Mouse (Mus musculus) fat pad, adult 2 months (tissue): Measurements from ENCODE around the gene Opcml.

Experiments used
- DNase-seq: peaks from one replicate; pipeline ENCODE4 v3.0.0-alpha.2; 2011; ENCODE audit warnings: low read depth, low spot score; ENCODE audit errors: extremely low read depth

Gene Opcml

DNA sequence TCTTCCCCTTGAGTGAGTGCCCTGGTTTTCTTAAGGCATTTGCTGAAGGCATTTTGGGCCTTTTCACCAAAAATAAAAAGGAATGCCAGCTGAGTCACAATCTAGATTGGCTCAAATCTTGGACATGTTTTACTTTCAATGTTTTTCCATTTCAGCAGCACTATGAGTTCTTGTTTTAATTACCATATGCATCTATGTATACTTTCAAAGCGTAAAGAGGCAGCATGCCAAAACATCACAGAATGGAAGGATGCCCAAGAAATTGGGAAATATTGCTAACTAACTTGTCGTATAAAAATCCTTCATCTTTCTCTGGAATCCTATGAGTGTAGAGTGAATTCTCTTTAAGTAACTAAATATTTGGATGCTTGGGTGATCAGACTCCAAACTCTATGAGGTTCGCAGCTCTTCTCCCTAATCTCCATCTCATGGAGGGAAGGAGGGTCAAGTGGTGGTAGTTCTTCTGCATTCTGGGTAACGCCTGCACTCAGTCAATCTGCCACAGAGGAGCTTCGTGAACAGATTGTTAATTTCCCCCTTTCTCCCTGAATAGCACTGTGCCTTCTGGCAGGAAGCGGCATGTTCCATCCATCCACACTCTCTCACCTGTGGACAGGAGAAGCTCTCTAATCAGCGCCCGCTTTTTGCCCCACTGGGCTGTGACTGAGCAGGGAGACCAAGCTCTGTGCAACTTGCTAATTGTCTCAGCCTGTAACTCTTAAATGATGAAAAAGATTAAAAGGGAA is 435.4 kb downstream of the Opcml start:
- no peak for DNase-seq

DNA sequence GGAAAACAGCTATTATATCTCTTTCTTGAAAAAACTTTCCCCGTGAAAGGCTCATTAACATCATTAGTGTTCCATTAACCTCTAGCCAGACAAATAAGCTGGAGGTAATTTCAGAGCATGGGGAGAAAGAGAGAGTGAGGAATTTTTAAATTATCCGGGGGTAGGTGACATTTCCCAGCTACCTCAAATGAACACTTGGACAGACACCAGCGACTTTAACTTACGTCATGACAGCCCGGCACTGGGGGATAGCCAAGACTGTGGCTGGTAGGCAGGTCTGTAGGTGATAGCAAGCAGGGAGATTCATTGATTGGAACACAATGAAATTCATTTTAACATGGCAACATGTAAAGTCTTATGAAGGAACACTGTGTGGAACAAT is 436.0 kb downstream of the Opcml start:
- no peak for DNase-seq

GRCm38 (mm10) chr9:28238450-28238849 is 447.9 kb downstream of the Opcml start:
- no peak for DNase-seq

- DNase-seq, result no peak
Observed at GRCm38 (mm10) chr9:28247742-28248503, 457.3 kb downstream of the Opcml start.

GRCm38 (mm10) chr9:28251341-28251740 is 460.8 kb downstream of the Opcml start:
- no peak for DNase-seq

DNA sequence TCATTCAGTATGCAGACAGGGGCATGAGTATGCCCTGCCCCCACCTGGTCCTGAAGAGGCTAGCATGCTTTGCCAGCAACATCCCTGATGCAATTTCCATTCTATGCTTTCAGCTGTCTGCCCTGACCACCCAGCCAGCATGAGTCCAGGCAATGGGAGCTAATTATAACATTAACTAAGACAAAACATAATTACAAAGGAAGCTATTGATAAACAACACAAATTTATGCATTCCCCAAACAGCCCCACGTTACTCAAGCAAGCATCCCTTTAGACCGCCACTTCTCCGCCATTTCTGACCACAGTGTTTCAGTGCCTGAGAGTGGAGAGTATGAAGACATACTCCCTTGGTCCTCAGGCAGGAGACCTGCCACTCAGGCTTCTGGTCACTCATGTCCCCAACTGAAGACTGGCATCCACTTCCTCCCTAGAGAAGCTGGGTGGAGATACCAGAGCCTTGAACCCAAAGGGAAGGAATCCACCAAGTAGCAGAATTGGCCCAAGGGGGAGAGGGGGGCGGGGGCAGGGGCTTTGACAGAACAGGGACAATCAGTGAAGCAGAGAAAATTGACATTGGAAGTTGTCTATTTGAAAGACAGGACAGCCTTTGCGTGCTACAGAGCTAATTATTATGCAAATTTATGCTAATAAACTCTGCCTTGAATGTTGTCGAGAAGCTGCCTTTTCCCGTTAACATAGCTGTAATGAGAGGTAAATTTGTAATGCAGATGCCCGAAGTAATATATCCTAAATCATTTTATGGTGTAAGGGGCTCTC is 464.7 kb downstream of the Opcml start:
- DNase-seq, result no peak

DNA sequence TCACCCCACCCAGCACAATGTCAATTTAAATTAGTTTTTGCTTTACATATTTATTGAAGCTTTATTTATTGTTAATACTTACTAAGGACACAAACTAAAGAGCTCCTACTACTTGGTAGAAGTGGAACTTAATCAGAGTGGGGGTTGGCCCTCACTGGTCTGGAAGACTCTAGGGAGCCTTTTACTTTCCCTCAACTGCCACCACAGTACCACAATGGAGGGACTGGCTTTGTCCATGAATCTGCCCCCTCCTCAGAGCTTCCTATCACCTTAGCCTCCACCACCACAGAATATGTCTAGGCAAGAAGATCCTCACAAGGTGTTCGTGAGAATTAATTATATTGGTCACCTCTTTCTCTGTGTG is 465.3 kb downstream of the Opcml start:
- no peak for DNase-seq

- no peak for DNase-seq
Observed at GRCm38 (mm10) chr9:28261078-28261753, 470.6 kb downstream of the Opcml start.

DNA sequence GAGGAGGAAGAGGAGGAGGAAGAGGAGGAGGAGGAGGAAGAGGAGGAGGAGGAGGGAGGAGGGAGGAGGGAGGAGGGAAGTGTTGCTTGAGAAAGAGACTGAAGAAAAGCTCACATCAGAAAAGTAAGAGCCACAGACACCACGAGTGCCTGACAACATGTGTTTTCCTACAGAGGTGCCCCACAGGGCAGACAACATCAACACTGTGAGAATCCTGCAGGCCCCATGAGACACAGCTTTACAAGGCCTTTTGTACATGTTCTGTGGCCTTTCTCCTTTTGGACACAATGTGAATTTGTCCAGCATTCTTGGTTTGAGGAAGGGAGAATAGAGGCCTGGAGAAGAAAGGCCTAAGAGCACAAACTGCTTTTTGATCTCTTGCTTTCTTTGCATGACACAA is 471.4 kb downstream of the Opcml start:
- no peak for DNase-seq

DNA sequence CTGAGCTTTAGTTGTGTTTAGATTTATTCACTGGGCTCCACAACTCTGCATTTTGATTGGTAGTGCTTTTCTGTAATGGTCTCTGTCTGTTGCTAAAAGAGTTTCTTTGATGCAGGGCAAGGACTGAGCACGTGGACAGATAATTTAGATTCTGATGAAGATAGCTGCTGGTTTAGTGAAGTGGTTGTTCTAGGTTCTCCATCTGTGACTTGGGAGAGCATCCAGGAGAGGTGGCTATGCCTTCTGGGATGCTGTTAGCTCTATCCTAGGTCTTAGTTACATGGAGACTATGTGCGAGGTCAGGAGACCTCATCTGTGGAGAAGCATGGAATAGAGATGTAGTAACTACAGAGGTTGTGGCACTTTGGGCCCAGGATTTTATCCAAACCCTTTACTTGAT is 472.3 kb downstream of the Opcml start:
- no peak for DNase-seq

DNA sequence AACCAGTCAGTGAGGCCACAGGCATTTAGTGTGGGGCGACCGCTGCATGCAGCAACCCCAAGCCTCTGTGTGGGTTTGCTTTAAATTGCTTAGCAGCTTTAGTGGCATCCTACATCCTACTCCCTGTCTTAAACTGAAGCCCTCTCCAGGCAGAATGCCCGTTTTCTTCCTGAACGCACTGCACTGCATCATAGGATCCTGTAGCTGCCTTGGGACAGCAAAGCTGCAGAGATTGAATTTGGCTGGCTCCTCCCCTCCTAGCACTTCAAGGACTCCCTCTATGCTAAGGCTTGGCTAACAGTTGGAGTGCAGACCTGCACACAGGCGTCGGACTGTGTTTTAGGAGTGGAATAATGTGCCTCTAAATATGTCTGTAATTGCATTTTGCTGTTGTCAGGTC is 474.2 kb downstream of the Opcml start:
- no peak for DNase-seq

GRCm38 (mm10) chr9:28273816-28274215 is 483.2 kb downstream of the Opcml start:
- DNase-seq, result no peak

GRCm38 (mm10) chr9:28278555-28278954 is 488.0 kb downstream of the Opcml start:
- no peak for DNase-seq

DNA sequence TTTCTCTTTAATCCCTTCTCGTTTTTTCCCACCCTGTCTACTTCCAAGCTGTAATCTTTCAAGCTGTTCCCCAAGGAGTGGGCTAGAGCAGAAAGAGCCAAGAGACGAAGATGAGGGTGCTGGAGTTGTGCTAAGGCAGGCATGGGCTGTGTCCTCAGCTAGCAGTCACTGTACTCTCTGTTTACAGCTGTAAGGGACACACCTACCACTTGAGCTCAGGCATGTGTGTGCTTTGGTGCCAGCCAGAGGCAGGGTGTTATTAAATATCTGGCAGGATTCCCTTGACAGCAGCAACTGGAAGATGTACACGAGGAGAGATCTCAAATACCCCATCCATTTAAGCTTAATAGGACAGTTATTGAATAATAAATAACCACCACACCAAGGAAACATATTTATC is 490.4 kb downstream of the Opcml start:
- DNase-seq, result no peak

DNA sequence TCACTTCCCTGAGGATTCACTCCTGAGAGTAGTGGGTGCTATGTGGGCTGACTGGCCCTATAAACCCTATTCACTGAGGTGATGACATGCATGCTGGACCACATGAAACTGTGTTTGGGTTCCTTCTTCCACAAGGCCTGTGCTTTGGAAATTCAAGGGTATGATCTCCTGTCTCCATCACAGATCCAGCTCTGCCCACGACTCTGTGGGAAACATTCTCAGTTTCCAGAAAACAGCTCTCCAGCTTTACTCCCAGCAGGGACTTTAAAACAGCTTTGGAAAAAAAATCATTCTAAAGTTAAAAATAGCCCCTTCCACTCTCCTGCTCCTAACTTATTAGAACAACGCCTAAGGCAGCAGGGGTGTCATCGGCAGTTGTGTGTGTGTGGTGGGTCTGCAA is 491.0 kb downstream of the Opcml start:
- no peak for DNase-seq

DNA sequence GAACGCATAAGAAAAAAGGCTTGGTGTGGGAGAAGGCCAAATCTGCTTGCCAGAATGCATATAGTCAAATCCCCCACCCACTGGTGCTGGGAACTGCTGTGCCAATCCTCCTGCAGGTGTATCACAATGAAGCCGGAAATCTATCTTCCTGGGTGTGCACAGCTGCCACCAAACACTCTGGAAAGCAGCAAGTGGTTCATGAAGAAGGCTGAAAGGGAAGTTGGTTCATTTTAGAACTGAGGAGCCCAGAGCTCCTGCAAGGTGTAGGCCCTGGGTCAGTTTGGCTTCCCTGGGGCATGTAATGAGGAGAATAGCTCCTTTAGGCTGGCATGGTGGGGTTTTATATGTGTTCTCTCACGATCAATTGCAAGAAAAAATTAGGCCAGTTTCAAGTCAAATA is 494.4 kb downstream of the Opcml start:
- no peak for DNase-seq

- DNase-seq, result no peak
Observed at GRCm38 (mm10) chr9:28286384-28286783, 495.8 kb downstream of the Opcml start.

- no peak for DNase-seq
Observed at GRCm38 (mm10) chr9:28287485-28287884, 496.9 kb downstream of the Opcml start.

DNA sequence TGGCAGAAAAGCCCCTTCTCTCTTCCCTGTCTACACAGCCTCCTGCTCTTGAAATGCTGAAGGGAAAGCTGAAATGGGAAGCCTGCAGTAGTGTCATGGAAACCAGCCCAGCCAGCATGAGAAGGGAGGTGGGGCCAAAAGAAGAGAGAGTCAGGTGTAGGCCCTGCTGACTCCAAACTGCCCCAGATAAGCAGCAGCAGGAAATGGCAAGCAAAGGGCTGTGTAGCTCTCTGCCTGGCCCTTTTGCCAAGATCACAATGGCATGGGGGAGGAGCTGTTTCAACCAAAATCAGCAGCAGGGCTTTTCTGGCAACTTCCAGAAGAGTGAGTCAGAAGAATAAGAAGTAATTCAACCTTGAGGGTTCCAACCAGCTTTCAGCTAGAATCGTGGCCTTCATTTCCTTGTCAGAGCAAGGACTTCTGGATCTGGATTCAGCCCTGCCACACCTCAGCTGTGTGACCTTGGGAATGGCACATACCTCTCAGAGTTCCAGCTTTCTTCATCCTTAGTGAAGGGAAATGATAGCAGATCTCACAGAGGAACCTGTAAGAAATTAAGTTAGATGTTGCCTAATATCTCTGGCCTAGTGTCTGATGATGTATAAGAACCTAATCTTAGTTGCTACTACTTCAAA is 499.2 kb downstream of the Opcml start:
- DNase-seq, result no peak

DNA sequence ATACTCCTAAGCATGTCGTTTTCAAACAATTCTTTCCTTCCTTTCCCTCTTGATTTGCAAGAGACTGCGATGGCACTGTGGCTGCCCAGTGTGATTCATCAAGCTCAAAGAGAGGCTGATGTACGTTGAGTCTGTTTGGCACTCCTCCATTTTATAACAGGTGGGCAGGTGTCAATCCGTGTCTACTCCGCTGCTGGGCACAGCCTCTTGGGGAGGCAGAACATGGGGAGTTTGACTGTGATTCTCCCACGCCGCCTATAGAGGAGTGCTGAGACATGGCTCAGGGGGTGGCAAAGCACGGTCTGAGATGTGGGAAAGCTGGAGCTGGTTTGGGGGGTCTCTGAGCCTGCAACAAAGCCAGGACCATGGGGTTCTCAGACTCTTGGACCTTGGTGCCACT is 513.1 kb downstream of the Opcml start:
- DNase-seq, result no peak
